Mouse (Mus musculus): Measurements from ENCODE around the gene Pnma1. TPM values are rescaled to one million over a fixed set of nuclear protein-coding genes. Genes with fewer than 3 reads are reported as not detected.

The Pnma1 gene
- polyA plus RNA-seq, 1 experiment = 20.5 TPM

GRCm38 (mm10) chr12:84191770-84192169 lies 43.5 kb upstream of the Pnma1 start:
- no peaks in the 10 kb centered on the region for H3K36me3 ChIP-seq (ENCODE audit: control insufficient read depth, insufficient read depth, low read length)
- H3K27me3 ChIP-seq (ENCODE audit: control insufficient read depth, insufficient read depth, low read length) = no peaks in the 10 kb centered on the region
- no peak for TF ChIP-seq POLR2A (IDR thresholded peaks at IDR 0.05; ENCODE audit: control insufficient read depth, low read depth, low read length)
- no peak for TF ChIP-seq CTCF (IDR thresholded peaks at IDR 0.05; ENCODE audit: control insufficient read depth, insufficient read depth, insufficient replicate concordance, low read depth, low read length)
- H3K4me1 ChIP-seq (ENCODE audit: control insufficient read depth, insufficient read depth, low read length) = peaks cover 15% of the 10 kb centered on the region
- no peak overlapping the region for H3K27ac ChIP-seq (ENCODE audit: control insufficient read depth, insufficient read depth, low read depth, low read length)
- no peak overlapping the region for H3K4me3 ChIP-seq (ENCODE audit: control insufficient read depth, low read depth, low read length)

- Histone ChIP-seq H3K4me1 (ENCODE audit: control insufficient read depth, insufficient read depth, low read length) (peaks cover 15% of the 10 kb centered on the region), H3K4me3 (ENCODE audit: control insufficient read depth, low read depth, low read length) (no peak overlapping the region), H3K27ac (ENCODE audit: control insufficient read depth, insufficient read depth, low read depth, low read length) (no peak overlapping the region)
Observed at GRCm38 (mm10) chr12:84191190-84191589, 42.9 kb upstream of the Pnma1 start.

GRCm38 (mm10) chr12:84190151-84190820 lies 42.0 kb upstream of the Pnma1 start:
- Histone ChIP-seq H3K4me3 (ENCODE audit: control insufficient read depth, low read depth, low read length) (no peak overlapping the region), H3K4me1 (ENCODE audit: control insufficient read depth, insufficient read depth, low read length) (peaks cover 15% of the 10 kb centered on the region), H3K27ac (ENCODE audit: control insufficient read depth, insufficient read depth, low read depth, low read length) (no peak overlapping the region), H3K36me3 (ENCODE audit: control insufficient read depth, insufficient read depth, low read length) (no peaks in the 10 kb centered on the region), H3K27me3 (ENCODE audit: control insufficient read depth, insufficient read depth, low read length) (no peaks in the 10 kb centered on the region)
- no peak for TF ChIP-seq CTCF (IDR thresholded peaks at IDR 0.05; ENCODE audit: control insufficient read depth, insufficient read depth, insufficient replicate concordance, low read depth, low read length)
- no peak for TF ChIP-seq POLR2A (IDR thresholded peaks at IDR 0.05; ENCODE audit: control insufficient read depth, low read depth, low read length)

More at GRCm38 (mm10) chr12:84191190-84191589, 42.9 kb upstream of the Pnma1 start:
- no peaks in the 10 kb centered on the region for H3K36me3 ChIP-seq (ENCODE audit: control insufficient read depth, insufficient read depth, low read length)
- TF ChIP-seq POLR2A (IDR thresholded peaks at IDR 0.05; ENCODE audit: control insufficient read depth, low read depth, low read length) (no peak), CTCF (IDR thresholded peaks at IDR 0.05; ENCODE audit: control insufficient read depth, insufficient read depth, insufficient replicate concordance, low read depth, low read length) (no peak)
- no peaks in the 10 kb centered on the region for H3K27me3 ChIP-seq (ENCODE audit: control insufficient read depth, insufficient read depth, low read length)

GRCm38 (mm10) chr12:84188881-84189444 lies 40.7 kb upstream of the Pnma1 start:
- Histone ChIP-seq H3K27ac (ENCODE audit: control insufficient read depth, insufficient read depth, low read depth, low read length) (no peak overlapping the region), H3K4me3 (ENCODE audit: control insufficient read depth, low read depth, low read length) (no peak overlapping the region), H3K27me3 (ENCODE audit: control insufficient read depth, insufficient read depth, low read length) (no peaks in the 10 kb centered on the region), H3K4me1 (ENCODE audit: control insufficient read depth, insufficient read depth, low read length) (peaks cover 15% of the 10 kb centered on the region), H3K36me3 (ENCODE audit: control insufficient read depth, insufficient read depth, low read length) (no peaks in the 10 kb centered on the region)
- no peak for TF ChIP-seq POLR2A (IDR thresholded peaks at IDR 0.05; ENCODE audit: control insufficient read depth, low read depth, low read length)
- no peak for TF ChIP-seq CTCF (IDR thresholded peaks at IDR 0.05; ENCODE audit: control insufficient read depth, insufficient read depth, insufficient replicate concordance, low read depth, low read length)

GRCm38 (mm10) chr12:84187752-84188601 lies 39.7 kb upstream of the Pnma1 start:
- H3K4me3 ChIP-seq (ENCODE audit: control insufficient read depth, low read depth, low read length) = no peak overlapping the region
- no peaks in the 10 kb centered on the region for H3K27me3 ChIP-seq (ENCODE audit: control insufficient read depth, insufficient read depth, low read length)
- H3K4me1 ChIP-seq (ENCODE audit: control insufficient read depth, insufficient read depth, low read length) = peaks cover 7% of the 10 kb centered on the region
- H3K36me3 ChIP-seq (ENCODE audit: control insufficient read depth, insufficient read depth, low read length) = no peaks in the 10 kb centered on the region
- no peak overlapping the region for H3K27ac ChIP-seq (ENCODE audit: control insufficient read depth, insufficient read depth, low read depth, low read length)
- TF ChIP-seq CTCF (IDR thresholded peaks at IDR 0.05; ENCODE audit: control insufficient read depth, insufficient read depth, insufficient replicate concordance, low read depth, low read length) (no peak), POLR2A (IDR thresholded peaks at IDR 0.05; ENCODE audit: control insufficient read depth, low read depth, low read length) (no peak)

- Histone ChIP-seq H3K4me1 (ENCODE audit: control insufficient read depth, insufficient read depth, low read length) (peaks cover under 1% of the 10 kb centered on the region; the same call in 1 of the 2 replicates), H3K36me3 (ENCODE audit: control insufficient read depth, insufficient read depth, low read length) (no peaks in the 10 kb centered on the region), H3K4me3 (ENCODE audit: control insufficient read depth, low read depth, low read length) (no peak overlapping the region), H3K27ac (ENCODE audit: control insufficient read depth, insufficient read depth, low read depth, low read length) (no peak overlapping the region), H3K27me3 (ENCODE audit: control insufficient read depth, insufficient read depth, low read length) (no peaks in the 10 kb centered on the region)
- TF ChIP-seq POLR2A (IDR thresholded peaks at IDR 0.05; ENCODE audit: control insufficient read depth, low read depth, low read length) (no peak), CTCF (IDR thresholded peaks at IDR 0.05; ENCODE audit: control insufficient read depth, insufficient read depth, insufficient replicate concordance, low read depth, low read length) (no peak)
Observed at GRCm38 (mm10) chr12:84186950-84187349, 38.7 kb upstream of the Pnma1 start.

GRCm38 (mm10) chr12:84186536-84186935 lies 38.2 kb upstream of the Pnma1 start:
- Histone ChIP-seq H3K27me3 (ENCODE audit: control insufficient read depth, insufficient read depth, low read length) (no peaks in the 10 kb centered on the region), H3K4me3 (ENCODE audit: control insufficient read depth, low read depth, low read length) (no peak overlapping the region), H3K4me1 (ENCODE audit: control insufficient read depth, insufficient read depth, low read length) (no peaks in the 10 kb centered on the region; the same call in 1 of the 2 replicates), H3K27ac (ENCODE audit: control insufficient read depth, insufficient read depth, low read depth, low read length) (no peak overlapping the region), H3K36me3 (ENCODE audit: control insufficient read depth, insufficient read depth, low read length) (no peaks in the 10 kb centered on the region)
- TF ChIP-seq CTCF (IDR thresholded peaks at IDR 0.05; ENCODE audit: control insufficient read depth, insufficient read depth, insufficient replicate concordance, low read depth, low read length) (no peak), POLR2A (IDR thresholded peaks at IDR 0.05; ENCODE audit: control insufficient read depth, low read depth, low read length) (no peak)
